Mouse (Mus musculus): ENCODE results near the gene Zfp467.

Zfp467 gene

DNA sequence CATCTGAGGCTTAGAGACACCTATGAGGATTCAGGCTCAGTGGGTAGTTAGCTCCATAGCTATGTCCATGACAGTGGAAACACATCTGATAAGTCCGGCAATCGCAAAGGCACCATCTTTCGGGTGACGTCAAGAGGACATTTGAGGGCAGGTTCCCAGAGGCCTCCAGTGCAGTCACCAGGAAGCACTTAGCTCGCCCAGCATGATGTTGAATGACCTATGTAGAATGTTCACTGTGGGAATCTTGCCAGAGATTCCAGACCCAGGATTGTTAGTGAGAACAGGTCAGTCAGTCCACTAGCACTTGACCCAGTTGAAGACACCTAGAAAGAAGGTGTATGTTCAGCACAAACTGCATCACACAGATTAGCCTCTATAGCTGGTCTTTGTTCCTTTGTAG, 45.7 kb downstream of the Zfp467 start:
- TF ChIP-seq GATA4 (IDR thresholded peaks at IDR 0.05; ENCODE audit: insufficient replicate concordance, low read length), result no peak

DNA sequence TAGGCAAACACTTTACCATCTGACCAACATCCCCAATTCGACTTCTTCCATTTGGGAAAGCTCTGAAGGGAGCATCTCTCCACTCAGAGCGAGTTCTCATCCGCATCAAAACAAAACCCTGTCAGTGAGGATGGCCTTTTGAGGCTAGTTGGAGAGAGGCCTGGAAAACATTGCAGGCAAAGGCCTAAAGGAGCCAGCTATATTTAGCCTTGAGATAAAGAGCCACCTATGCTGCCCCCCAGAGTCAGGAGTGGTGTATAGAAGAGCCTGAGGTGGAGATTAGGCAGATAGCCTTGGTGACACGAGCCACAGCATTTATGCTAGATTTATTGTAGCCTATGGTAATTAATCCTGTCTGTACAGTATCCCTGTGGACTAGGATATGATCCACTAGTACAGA, 48.3 kb downstream of the Zfp467 start:
- no peak for TF ChIP-seq GATA4 (IDR thresholded peaks at IDR 0.05; ENCODE audit: insufficient replicate concordance, low read length)

- TF ChIP-seq GATA4 (IDR thresholded peaks at IDR 0.05; ENCODE audit: insufficient replicate concordance, low read length), result no peak
These were observed 48.9 kb downstream of the Zfp467 start for GRCm38 (mm10) chr6:48396686-48397085.

DNA sequence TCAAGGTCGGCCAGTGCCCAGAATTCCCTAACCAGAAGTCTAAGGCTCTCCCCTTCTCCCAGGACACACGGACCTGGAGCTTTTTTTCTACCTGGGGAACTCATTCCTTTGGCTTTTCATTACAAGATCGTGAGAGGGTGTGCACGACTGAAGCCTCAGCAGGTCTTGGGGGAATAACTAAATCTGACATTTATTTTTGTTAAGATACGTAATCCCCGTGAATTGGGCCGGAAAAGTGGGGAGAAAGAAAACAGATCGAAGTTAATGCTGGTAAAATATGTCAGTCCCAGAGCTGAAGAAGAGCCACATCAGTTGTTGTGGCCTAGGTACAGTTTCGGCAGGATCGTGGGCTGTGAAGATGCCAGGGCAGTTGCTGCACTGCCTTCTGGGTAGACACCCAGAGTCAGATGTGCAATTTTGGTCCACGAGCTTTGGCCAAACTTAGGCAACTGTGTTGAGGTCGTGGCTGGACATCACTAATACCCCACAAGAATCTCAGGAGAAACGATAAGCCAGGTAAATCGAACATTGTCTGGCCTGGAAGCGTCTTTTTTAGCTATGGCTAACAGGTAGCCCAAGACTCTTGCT, 49.5 kb downstream of the Zfp467 start:
- no peak for TF ChIP-seq GATA4 (IDR thresholded peaks at IDR 0.05; ENCODE audit: insufficient replicate concordance, low read length)

- no peak for TF ChIP-seq GATA4 (IDR thresholded peaks at IDR 0.05; ENCODE audit: insufficient replicate concordance, low read length)
These were observed 50.3 kb downstream of the Zfp467 start, which contains the start of gene Krba1 for GRCm38 (mm10) chr6:48395105-48396007. Krba1 (plus strand) TSS chr6:48395586.

- TF ChIP-seq GATA4 (IDR thresholded peaks at IDR 0.05; ENCODE audit: insufficient replicate concordance, low read length), result no peak
These were observed 51.8 kb downstream of the Zfp467 start for GRCm38 (mm10) chr6:48393811-48394210.

DNA sequence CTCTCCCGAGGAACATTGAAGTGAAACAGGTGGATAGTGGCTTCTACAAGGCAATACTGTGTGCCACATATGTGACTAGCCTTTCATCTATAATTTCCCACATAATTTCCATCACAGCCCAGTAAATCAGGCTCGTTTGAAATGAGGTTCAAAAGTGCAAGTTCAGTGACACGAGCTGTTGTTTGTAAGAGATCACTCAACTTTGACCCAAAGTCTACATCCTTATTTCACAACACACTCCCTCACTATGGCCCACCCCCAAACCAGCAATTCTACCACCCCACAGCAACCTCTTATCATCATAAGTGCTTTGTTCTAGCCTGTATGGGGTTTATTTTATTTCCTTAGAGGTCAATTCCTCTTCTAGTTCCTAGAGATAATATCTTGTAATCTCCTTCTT, 57.4 kb downstream of the Zfp467 start:
- no peak for TF ChIP-seq GATA4 (IDR thresholded peaks at IDR 0.05; ENCODE audit: insufficient replicate concordance, low read length)

All from liver, adult (tissue).